Mouse (Mus musculus) E14TG2a.4 (cell line): Measurements from ENCODE around the gene Ly6g5b.

Source experiments
- H3K27me3 ChIP-seq: 2 replicates; pipeline ENCODE4 v1.6.1; 2014; ENCODE audit warnings: low read length, control low read depth; ENCODE audit not compliant: insufficient read depth
- H3K36me3 ChIP-seq: 2 replicates; pipeline ENCODE4 v1.6.1; 2014; ENCODE audit warnings: low read length, control low read depth; ENCODE audit not compliant: insufficient read depth
- H3K4me1 ChIP-seq: replicated peaks from 2 replicates; pipeline ENCODE4 v1.6.1; 2014; ENCODE audit warnings: low read depth, low read length, control low read depth
- H3K4me3 ChIP-seq: replicated peaks from 2 replicates; pipeline ENCODE4 v1.5.1; 2014; ENCODE audit warnings: mild to moderate bottlenecking, low read length
- H3K9me3 ChIP-seq: 2 replicates; pipeline ENCODE4 v1.6.1; 2014; ENCODE audit warnings: low read length, control low read depth
- CTCF ChIP-seq: conservative IDR thresholded peaks from 2 replicates; pipeline ENCODE4 v1.5.1; 2014; ENCODE audit warnings: low read length
- NANOG ChIP-seq: IDR thresholded peaks from 2 replicates; pipeline ENCODE4 v1.6.1; 2014; ENCODE audit warnings: borderline replicate concordance, low read length, mixed read lengths
- POU5F1 ChIP-seq: IDR thresholded peaks from 2 replicates; pipeline ENCODE4 v1.6.1; 2014; ENCODE audit warnings: low read length, borderline replicate concordance

Ly6g5b gene

GRCm38 (mm10) chr17:35103221-35103690 lies 12.0 kb downstream of the Ly6g5b start:
- H3K27me3 ChIP-seq = no peaks in the 10 kb centered on the region
- TF ChIP-seq NANOG (no peak), POU5F1 (no peak), CTCF (no peak)
- H3K4me3 ChIP-seq = no peak overlapping the region
- H3K36me3 ChIP-seq = peaks cover 53% of the 10 kb centered on the region
- H3K9me3 ChIP-seq = no peaks in the 10 kb centered on the region
- H3K4me1 ChIP-seq = peaks cover 56% of the 10 kb centered on the region

- Histone ChIP-seq H3K27me3 (no peaks in the 10 kb centered on the region), H3K4me3 (no peak overlapping the region), H3K36me3 (peaks cover 61% of the 10 kb centered on the region), H3K4me1 (peaks cover 56% of the 10 kb centered on the region), H3K9me3 (no peaks in the 10 kb centered on the region)
- TF ChIP-seq CTCF (no peak), NANOG (no peak), POU5F1 (no peak)
These were observed 12.9 kb downstream of the Ly6g5b start for GRCm38 (mm10) chr17:35102299-35102698.

DNA sequence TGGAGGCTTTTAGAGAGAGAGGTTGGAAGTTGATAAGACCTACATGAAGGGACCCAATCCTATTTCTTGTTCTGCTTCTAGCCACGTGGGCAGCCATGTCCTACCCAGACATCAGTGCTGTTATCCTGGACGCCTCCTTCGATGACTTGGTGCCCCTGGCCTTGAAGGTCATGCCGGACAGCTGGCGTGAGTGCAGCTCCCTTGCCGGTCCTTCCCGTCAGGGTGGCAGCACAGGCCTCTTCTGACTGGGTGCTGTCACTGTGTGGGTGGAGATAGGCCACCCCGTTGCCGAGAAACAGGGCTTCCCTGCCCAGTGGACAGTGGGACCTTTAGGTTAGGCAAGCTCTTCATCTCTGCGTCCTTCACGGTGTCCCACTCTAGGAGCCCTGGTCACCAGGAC lies 14.1 kb downstream of the Ly6g5b start:
- TF ChIP-seq POU5F1 (no peak), CTCF (no peak), NANOG (no peak)
- no peaks in the 10 kb centered on the region for H3K27me3 ChIP-seq
- H3K4me3 ChIP-seq = no peak overlapping the region
- no peaks in the 10 kb centered on the region for H3K9me3 ChIP-seq
- peaks cover 72% of the 10 kb centered on the region for H3K36me3 ChIP-seq
- H3K4me1 ChIP-seq = peaks cover 64% of the 10 kb centered on the region

- H3K4me3 ChIP-seq = peak overlapping the region; percentile 35
- TF ChIP-seq POU5F1 (no peak), CTCF (no peak), NANOG (no peak)
- H3K36me3 ChIP-seq = peaks cover 80% of the 10 kb centered on the region
- peaks cover 61% of the 10 kb centered on the region for H3K4me1 ChIP-seq
- no peaks in the 10 kb centered on the region for H3K27me3 ChIP-seq
- no peaks in the 10 kb centered on the region for H3K9me3 ChIP-seq
These were observed 14.9 kb downstream of the Ly6g5b start for GRCm38 (mm10) chr17:35100196-35100765.

DNA sequence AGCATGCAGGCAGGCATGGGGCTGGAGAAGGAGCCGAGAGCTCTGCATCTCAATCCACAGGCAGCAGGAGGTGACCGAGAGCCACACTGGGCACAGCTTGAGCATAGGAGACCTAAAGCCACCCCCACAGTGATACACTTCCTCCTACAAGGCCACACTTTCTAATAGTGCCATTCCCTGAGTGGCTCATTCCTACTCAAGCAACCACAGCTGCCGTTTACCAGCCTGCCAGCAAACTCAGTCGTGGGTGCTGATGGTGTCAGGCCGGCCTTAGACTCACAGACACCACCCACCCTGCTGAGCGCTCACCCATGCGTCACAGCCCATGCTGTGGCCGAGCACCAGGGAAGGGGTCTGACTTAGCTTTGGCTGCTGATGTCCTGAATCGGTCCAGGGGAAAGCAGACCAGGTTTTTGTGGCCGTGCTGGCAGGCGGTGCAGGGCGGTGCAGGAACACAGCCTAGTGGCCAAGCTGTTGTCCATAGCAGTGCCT lies 18.0 kb downstream of the Ly6g5b start:
- Histone ChIP-seq H3K4me3 (peak overlapping the region; percentile 52), H3K36me3 (peaks cover 92% of the 10 kb centered on the region), H3K4me1 (peaks cover 70% of the 10 kb centered on the region), H3K9me3 (no peaks in the 10 kb centered on the region), H3K27me3 (no peaks in the 10 kb centered on the region)
- TF ChIP-seq CTCF (no peak), NANOG (no peak), POU5F1 (no peak)

- Histone ChIP-seq H3K27me3 (no peaks in the 10 kb centered on the region), H3K36me3 (peaks cover 91% of the 10 kb centered on the region), H3K4me3 (peak overlapping the region; percentile 52), H3K4me1 (peaks cover 68% of the 10 kb centered on the region), H3K9me3 (no peaks in the 10 kb centered on the region)
- TF ChIP-seq POU5F1 (no peak), NANOG (no peak), CTCF (no peak)
These were observed 18.6 kb downstream of the Ly6g5b start for GRCm38 (mm10) chr17:35096597-35096996.

GRCm38 (mm10) chr17:35094475-35095365 lies 20.5 kb downstream of the Ly6g5b start:
- Histone ChIP-seq H3K4me3 (no peak overlapping the region), H3K27me3 (no peaks in the 10 kb centered on the region), H3K36me3 (peaks cover 89% of the 10 kb centered on the region), H3K9me3 (no peaks in the 10 kb centered on the region), H3K4me1 (peaks cover 68% of the 10 kb centered on the region)
- no peak for TF ChIP-seq POU5F1
- TF ChIP-seq NANOG = no peak
- no peak for TF ChIP-seq CTCF

DNA sequence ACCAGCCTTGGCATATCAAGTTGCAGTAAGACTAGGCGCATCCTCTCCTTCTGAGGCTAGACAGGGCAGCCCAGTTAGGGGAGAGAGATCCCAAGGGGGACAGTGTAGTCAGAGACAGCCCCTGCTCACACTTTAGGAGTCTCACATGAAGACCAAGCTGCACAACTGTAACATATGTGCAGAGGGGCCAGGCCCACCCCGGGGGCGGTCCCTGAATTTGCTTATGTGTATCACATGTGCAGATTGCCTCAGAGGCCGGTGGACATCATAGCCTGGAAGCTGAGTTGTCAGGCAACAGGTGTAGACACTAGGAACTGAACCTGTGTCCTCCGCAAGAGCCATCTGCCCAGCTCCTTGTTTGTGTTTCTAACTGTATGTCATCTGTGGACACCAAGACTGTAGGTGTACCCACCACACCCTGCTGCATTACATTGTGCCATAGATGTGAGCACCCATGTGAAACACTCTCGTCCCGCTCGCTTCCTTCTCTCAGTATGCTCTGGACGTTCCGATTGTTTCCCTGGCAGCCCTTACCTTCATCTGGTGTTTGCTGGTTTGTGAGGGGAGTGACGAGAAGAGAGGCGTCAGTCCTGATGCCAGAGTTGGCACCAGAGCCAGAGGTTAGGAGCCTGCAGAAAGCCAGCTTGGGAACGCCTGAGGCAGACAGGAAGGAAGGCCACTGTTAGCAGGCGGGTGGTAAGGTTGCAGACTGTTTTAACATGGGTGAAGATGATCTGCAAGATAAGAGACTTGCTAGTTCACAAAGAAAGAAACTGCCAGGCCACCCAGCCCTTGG lies 22.6 kb downstream of the Ly6g5b start:
- no peak overlapping the region for H3K4me3 ChIP-seq
- peaks cover 71% of the 10 kb centered on the region for H3K36me3 ChIP-seq
- TF ChIP-seq CTCF (no peak), NANOG (no peak), POU5F1 (no peak)
- peaks cover 57% of the 10 kb centered on the region for H3K4me1 ChIP-seq
- no peaks in the 10 kb centered on the region for H3K9me3 ChIP-seq
- no peaks in the 10 kb centered on the region for H3K27me3 ChIP-seq
